Mouse (Mus musculus): Measurements from ENCODE around the gene Pcgf2.
"Not testable (repeated sequence)": the region's sequence is repeated elsewhere in the genome, so short reads cannot be mapped to it uniquely, and the experiment has no call there.

The Pcgf2 gene

DNA sequence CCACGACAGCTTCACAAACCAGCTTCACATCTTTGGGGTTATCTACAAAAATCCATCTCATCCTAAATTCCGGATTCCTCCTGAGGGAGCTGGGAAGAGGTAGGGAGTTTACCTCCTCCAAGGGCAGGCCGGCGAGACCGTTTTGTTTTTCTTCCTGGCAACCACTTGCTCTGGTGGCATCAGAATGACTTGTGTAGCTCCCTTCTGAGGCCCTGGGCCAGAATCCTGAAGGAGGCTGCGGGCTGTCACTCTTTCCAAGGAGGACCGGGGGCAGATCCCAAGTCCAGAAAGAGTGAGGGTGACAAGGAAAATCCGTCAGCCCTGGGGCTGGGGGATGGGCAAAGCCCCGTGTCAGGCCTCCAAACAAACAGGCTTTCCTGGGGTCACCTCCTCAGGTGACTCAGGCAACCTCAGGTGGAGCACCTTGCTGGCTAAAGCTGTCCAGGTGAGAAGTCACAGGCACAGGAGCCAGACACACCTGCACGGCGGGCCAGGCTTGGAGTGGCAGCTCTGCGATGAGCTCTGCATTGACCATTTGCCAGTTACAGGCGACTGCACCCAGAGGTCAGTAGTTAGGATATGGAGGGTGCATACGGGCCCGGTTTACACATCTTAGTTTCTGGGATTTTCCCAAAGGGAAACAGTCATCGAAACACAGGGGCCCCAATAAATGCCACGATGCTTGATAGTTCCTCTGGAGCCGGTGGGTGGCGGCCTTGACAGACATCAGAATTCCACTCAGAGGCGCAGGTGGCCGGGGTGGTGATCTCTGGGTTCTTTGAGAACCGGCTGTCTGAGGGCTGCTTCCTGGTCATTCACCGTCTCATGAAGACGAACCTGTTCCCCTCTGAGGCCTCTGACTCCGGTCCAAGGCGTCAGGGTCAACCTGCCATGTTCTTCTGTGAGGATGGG is 17.3 kb upstream of the Pcgf2 start:
- no peak for DNase-seq (ENCODE audit: low spot score)

DNA sequence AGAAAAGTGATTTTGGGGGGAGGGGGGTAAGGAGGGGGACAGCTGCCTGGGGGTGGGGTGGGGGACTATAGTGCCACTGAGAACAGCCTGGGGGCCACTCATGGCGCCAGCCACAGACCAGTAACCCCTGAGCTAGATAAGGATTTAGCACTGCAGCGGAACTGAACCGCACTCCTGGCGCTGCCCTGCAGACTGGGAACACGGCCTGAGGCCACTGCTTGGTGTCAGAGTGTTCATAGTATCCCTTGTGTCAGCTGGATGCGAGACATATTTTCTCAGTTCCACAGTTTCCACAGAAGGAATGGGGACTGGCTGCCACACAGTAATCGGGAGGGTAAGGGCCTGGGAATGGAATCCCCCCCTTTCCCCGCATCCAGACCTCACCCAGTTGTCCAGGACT is 15.7 kb upstream of the Pcgf2 start:
- no peak for DNase-seq (ENCODE audit: low spot score)

DNA sequence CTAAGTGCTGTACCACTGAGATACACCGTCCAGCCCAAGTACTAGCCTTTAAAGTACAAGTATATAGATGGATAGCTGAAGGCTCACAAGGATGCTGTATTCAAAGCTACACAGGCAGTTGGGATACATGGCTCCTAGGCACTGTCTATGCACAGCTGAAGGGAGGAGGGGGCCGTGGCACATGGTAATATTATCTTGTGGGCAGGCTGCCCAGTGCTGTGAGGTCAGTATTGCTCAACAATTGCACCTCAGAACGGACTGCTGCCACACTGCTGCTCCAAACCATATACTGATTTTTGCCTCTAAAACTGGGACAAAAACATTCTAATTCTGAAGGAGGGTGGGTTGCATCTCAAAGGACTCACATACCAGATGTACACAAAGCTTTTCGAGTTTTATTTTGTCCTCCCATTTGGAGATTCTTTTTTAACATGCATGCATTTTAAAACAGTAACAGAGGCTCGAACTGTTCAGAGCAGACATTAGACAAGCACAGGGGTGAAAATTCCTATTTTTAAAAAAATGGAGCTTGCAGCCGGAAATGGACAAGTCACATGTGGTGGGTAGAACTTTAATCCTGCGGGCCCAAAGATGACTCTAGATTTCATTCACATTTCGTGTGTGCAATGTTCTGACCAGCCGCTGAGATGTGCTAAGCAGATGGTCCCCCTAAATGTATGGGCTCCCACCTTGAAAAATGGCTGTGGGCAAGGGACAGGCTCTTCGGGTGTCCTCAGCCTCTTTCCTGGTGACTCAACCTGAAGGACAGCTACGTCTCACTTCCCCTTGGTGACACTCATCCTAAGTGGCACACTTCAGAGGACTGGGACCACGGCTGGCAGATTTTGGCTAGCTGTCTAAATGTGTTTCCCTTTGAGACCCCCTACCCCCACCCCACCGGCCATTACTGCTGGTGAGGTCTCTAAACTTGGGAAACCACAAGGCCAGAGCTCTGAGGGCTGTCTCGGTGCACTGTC is 14.8 kb upstream of the Pcgf2 start:
- no peak for DNase-seq (ENCODE audit: low spot score)

DNA sequence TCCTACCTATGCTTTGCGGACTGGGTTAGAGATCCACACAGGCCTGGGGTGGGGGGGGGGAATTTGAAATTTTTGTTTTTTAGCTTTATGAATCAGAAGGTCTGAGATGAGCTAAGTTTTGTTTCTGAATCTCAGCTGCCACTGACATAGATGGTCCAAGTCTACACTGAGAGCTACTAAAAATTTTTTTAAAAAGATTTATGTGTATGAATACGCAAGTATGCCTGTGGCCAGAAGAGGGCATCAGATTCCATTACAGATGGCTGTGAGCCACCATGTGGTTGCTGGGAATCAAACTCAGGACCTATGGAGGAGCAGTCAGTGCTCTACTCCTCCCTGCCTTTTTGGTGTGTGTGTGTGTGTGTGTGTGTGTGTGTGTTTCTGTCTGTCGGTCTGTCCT is 14.1 kb upstream of the Pcgf2 start:
- DNase-seq (ENCODE audit: low spot score), result no peak

DNA sequence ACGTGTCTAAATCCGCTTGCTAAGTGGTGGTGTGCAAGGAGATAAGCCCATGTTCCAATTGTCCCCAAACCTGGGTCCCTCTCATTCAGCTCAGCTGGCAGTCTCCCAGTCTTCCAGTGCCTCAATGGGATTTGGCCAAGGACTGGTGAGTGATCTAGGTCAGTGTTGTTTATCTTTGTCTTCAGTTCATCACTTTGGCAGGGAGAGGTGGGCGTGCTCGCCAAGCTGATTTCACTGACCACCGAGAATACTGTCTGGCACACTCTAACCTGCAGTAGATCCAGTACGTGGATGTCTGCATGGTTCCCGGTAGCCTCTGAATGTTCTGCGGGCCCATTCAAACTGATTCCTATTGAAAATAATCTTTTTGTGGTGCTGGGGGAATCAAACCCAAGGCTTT is 13.6 kb upstream of the Pcgf2 start:
- DNase-seq (ENCODE audit: low spot score), result no peak

DNA sequence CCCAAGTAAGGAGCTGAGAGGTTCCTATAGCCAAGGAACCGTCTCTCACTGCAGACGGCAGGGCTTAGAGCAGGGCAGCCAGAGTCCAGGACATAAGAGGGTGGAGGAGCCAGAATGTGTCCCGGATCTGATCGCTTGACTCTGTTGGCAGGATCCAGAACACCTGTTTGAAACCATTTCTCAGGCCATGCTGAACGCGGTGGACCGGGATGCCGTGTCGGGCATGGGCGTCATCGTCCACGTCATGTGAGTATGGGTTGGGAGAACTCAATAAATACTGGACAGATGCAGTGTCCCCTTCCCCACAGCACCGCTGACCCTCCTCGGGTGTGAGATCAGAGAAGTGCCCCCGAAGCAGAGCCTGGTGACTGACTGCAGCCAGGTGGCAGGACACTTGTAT is 12.0 kb upstream of the Pcgf2 start:
- no peak for DNase-seq (ENCODE audit: low spot score)

DNA sequence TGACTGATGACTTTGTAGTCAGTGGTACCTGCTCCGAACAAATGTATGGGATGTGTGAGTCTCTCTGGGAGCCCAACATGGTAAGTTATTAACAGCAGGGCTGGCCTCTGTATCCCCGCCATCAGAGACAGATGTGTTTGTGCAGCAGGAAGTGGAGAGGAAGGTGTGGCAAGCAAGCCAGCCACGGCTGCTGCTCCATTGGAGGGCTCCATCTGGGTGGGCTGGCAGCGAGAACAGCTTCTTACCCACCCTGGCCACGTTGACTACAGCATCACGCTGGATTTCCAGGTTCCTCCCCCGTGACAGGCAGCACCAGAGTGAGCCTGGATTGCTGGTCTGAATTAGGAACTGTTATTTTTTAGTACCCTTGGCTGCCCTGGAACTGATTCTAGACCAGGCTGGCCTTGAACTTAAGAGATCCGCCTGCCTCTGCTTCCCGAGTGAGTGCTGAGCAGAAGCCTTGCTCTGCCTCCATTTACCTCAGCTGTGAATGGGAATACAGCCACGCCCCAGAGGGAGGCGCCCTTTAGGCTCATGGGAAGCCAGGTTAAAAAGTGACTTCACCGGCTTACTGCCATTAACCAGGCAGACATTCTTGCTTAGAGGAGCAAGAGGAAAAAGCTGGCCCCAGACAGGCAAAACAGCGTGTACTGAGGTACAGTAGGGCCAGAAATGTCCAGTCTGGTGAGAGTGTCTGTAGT is 11.1 kb upstream of the Pcgf2 start:
- no peak for DNase-seq (ENCODE audit: low spot score)

DNA sequence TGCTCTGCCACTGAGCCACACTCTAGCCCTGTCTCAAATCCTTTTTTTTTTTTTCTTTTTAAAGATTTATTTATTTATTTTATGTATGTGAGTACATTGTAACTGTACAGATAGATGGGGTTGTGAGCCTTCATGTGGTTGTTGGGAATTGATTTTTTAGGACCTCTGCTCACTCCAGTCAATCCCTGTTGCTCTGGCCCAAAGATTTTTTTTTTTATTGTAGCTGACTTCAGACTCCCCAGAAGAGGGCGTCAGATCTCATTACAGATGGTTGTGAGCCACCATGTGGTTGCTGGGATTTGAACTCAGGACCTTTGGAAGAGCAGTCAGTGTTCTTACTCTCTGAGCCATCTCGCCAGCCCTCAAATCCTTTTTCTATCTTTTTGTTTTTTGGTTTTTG is 9.8 kb upstream of the Pcgf2 start:
- DNase-seq (ENCODE audit: low spot score), result not testable (repeated sequence)

DNA sequence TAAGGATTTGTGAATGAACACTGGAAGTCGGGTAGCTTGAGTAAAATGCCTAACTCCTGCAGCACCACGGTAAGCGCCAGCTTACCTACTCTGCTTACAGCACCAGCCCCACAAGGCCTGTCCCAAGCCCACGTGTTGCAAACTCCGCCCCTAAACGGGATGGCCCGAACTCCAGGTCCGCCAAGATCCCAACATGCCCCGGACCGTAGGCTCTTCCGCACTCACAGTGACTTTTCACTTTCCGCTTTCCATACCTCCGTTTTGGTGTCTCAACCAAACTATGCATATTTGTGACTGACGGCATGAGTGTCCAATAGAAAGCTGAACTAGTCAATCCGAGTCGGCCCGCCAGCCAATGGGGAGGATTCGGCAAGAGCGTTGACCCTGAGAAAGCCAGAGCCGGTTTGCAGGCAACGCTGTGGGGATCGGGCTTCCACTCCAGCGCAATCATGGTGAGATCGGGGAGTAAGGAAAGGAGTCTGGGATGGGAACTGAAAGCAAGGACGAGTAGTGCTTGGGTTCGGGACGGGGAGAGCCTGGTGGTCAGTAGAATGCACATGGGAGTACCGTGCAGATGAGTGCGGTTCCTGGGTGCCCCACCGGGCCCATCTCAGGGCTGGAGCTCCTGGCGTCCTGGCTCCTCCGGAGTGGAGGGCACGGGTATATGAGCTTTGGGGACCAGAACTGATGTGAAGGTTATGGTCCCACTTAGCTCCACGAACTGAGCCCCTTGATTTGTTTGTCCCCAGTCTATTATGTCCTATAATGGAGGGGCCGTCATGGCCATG is 2.9 kb upstream of the Pcgf2 start, which contains the start of gene Psmb3:
Gene Psmb3 (plus strand): TSS at position 361 of the 788 bp plus-strand sequence.
- DNase-seq (ENCODE audit: low spot score), result peak; percentile 100

DNA sequence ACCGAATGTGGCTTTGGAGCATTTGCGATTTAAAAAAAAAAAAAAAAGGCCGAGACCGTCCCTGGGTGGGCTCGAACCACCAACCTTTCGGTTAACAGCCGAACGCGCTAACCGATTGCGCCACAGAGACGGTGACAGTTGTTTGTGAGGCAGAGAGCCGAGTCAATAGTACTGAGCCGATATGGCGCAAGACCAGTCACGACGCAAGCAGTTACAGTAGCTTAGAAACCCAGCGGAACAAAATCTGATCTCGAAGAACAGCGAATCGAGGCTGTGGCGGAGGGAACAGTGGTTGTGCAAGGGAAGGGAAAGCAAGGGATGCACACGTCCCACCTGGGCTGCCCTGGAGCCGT is 2.1 kb upstream of the Pcgf2 start:
- peak; percentile 89 for DNase-seq (ENCODE audit: low spot score)

DNA sequence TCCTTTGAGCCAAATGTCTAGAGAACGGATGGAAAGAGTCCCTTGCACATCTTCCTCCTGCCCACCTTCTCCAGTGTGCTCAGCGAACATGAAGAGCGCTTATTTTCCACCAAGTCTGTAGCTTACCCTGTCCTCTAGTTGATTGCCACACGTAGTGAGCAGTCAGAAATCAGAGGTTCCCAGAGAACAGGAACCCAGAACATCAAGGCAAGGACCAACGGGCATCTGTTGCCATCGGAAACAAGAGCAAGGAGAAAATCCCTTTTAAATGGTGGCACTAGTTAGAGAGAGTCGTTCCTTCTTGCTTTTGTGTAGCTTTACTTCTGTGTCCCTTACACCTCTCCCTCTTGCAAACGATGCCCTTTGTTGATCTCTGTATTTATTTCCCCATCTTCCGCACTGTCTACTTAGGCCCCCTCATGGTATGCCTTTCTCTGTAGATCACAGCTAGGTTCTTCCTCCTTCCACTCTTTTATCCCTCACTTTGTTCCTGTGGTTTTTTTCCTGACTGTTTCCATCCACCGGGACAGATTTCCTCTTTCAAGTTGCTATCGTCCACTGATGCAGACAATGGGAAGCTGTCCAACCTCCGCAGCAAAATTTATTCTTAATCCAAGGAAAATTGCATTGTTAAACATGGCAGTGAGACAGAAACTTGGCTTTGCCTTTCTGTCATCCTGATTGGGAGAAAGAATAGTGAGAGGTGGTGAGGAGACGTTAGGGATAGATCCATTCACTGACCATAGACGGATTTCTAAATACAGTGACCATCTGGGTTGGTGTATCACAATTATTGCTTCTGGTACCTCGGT is 1.5 kb upstream of the Pcgf2 start:
- no peak for DNase-seq (ENCODE audit: low spot score)

DNA sequence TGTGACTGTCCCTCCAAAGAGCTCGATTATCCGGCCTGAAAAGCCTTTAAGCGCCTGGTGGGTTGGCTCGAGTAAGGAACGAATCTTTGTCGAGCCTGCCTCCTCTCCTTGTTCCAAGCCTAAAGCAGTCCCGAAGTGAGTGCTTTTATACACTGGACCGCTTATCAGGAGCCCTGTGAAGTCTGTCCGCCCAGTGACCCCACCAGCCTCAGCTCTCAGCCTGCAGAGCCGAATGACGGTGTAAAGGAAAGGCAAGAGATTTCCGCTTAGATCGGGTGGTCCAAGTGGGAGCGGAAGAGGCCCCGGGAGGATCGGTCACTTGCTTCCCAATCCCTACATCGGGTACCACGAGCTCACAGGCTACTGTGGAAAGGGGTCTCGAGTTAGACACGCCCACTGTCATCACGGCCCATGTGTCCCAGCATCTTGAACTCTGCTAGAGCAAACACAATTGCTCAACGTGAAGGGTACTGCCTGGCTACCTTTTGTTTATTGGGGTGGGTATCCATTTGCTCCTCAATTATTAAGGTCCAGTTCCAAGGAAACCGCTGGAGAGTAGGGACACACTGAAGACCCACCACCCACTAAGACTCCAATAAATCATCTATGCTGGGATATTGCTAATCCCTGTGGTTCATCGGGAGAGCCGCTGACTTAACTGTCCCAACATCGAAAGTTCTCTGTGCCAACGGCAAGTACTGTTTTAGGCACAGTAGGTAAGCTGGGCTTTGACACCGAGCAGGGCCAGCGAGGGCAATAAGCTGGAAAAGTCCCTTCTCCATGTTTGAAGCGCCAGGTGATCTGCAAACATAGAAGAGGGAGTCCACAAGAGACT is 666 bp upstream of the Pcgf2 start:
- DNase-seq (ENCODE audit: low spot score), result no peak

DNA sequence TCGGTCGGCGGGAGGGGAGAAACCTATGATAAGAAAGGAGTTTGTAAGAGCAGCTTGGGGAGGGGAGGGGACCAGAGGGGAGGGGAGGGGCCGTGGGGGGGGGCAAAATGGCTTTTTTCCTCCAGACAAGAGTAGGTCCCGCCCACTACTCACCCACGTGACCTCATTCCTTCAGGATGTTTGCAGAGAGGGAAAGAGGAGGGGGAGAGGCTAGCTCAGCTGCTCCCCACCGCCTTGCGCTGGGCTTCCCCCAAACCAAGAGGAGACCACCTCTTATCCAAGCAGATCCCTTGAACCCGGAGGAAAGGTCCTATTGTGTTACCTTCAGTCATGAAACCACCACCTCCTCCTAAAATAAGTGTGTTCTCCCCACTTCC is 683 bp downstream of the Pcgf2 start:
- peak; percentile 85 for DNase-seq (ENCODE audit: low spot score)

DNA sequence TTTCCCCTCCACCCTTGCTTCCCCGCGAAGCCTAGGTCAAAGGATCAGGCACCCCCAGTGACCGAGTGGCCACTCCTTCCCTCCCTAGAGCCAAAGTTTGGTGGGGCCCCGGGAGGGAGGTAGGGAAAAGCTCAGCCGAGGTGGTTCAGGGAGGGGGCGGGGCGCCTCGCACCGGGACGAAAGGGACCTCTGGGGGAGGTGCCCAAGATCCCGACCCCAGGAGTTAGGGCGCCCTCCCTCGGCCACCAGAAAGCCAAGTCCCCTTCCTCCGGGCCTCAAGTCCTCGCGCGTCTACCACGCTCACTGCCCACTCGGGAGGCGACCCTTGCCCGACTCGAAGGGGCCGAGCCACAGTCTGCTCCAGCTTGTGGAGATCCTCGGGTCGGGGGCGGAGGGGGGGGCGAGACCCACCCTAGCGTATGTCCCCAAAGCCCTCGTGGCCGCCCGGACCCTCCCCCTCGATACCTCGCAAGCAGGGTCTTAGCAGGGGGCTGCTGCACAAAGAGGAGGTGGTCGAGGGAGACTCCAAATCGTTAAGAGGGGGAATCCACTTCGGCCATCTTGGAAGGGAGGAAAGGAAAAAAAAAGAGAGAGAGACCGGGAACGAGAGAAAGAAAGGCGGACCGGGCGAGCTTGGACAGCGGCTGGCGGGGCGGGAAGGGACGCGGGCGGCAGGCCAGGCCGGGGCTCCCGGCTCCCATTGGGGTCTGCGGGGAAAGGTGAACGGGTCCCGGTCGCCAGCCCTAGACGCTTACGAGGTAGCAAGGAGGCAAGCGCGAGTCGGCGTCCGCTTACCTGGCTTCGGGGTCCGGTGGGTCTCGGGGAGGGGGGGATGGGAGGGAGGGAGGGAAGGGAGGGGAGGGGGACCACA is 1.3 kb downstream of the Pcgf2 start:
- peak; percentile 53 for DNase-seq (ENCODE audit: low spot score)

DNA sequence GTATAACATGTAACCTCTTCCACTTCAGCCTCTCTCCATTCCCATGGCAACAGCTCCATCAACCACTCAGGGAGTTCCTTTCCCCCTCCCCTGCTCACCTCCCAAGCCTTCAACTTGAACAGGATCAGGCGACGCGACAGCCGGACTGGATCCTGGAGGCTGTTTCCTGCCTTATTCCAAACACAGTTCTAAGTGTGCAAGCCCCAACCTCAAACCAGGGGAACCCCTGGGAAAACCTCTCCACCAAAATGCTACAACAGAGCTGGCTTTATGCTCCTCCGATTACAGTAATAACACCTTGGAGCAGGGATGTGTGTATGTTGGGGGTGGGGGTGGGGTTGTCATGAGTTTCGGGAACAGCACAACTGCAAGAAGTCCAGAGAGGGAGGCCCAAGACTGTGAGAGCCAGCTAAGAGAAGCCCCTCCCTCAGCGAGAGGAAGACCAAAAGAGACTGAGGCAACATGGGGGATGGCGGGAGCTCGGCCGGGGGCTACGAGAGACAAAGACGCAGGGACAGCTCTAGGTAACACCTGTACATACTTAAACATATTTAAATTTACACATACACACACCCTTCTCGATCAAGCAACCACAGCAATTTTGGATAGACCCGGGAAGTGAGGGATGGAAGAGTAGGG is 2.3 kb downstream of the Pcgf2 start:
- no peak for DNase-seq (ENCODE audit: low spot score)

DNA sequence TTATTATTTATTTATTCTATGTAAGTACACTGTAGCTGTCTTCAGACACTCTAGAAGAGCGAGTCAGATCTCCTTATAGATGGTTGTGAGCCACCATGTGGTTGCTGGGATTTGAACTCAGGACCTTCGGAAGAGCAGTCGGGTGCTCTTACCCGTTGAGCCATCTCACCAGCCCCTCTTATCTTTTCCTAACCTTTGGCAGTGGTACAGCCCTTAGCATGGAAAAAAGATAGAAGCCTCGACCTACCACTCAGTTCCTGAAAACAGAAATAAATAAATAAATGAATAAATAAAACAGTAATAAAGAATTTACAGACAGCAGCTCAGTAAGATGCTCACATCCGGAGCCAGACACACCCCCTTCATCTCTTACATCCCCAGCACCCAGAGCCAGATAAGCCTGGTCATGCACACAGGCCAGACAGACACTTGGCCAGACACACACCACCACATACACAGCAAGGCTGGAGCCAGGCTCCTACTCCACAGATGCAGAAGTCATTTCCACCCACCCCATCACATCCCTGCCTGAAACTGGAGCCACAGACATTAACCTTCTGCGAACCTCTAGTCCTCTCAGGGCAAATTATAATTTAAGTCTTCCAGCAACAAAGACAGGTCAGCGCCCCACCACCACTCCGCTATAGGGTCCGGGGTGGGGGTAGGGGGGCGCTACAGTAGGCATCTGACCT is 3.0 kb downstream of the Pcgf2 start:
- DNase-seq (ENCODE audit: low spot score), result no peak

DNA sequence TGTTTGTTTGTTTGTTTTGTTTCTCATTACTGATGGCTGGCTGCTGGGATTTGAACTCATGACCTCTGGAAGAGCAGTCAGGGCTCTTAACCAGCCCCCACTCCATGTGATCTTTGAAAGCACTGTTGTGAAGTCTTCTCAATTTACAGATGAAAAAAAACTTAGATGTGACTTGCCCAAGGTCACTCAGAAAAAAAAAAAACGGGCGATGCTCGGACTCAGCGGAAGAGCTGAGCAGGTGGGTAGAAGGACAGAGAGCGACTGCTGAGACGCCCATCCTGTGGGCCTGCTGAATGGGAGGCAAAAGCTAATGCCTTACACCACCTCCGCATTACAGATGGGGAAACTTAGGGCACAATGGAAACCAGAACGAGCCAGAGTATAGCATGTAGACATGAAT is 3.6 kb downstream of the Pcgf2 start:
- no peak for DNase-seq (ENCODE audit: low spot score)

Data from layer of hippocampus, adult 11-12 months (tissue).